Mouse (Mus musculus) forebrain, postnatal 0 days (tissue): ENCODE data around the gene Lamp1. TPM values are rescaled to one million over a fixed set of nuclear protein-coding genes. Genes with fewer than 3 reads are reported as not detected.

Experiments
- ATAC-seq: fragments of 200-750 bp; cut with Nextera tagmentation; 2 replicates; pipeline ENCODE4 v1.8.0; 2017; ENCODE audit warnings: mild to moderate bottlenecking, moderate library complexity
- DNase-seq: peaks from one replicate; pipeline ENCODE4 v3.0.0-alpha.2; 2015
- H3K27ac ChIP-seq: fragments of 300-500 bp; sonication (generic); 2 replicates; pipeline ENCODE4 v1.5.1; 2014; ENCODE audit warnings: low read depth, mild to moderate bottlenecking, antibody characterized with exemption, low read length, moderate library complexity, mixed read lengths
- H3K27me3 ChIP-seq: fragments of 300-500 bp; sonication (generic); 2 replicates; pipeline ENCODE4 v1.6.1; 2014; ENCODE audit warnings: mild to moderate bottlenecking, low read length, mixed read lengths; ENCODE audit not compliant: insufficient read depth
- H3K36me3 ChIP-seq: fragments of 300-500 bp; sonication (generic); 2 replicates; pipeline ENCODE4 v1.6.1; 2014; ENCODE audit warnings: mild to moderate bottlenecking, moderate library complexity; ENCODE audit not compliant: insufficient read depth
- H3K4me1 ChIP-seq: fragments of 300-500 bp; sonication (generic); 2 replicates; pipeline ENCODE4 v1.6.1; 2014; ENCODE audit warnings: antibody characterized with exemption; ENCODE audit not compliant: insufficient read depth
- H3K4me2 ChIP-seq: fragments of 300-500 bp; sonication (generic); 2 replicates; pipeline ENCODE4 v1.6.1; 2014; ENCODE audit warnings: low read depth, mild to moderate bottlenecking, moderate library complexity
- H3K4me3 ChIP-seq: fragments of 300-500 bp; sonication (generic); 2 replicates; pipeline ENCODE4 v1.5.1; 2014; ENCODE audit warnings: low read depth, low read length, mixed read lengths
- H3K9ac ChIP-seq: fragments of 300-500 bp; sonication (generic); 2 replicates; pipeline ENCODE4 v1.6.1; 2014; ENCODE audit warnings: mild to moderate bottlenecking
- H3K9me3 ChIP-seq: fragments of 300-500 bp; sonication (generic); 2 replicates; pipeline ENCODE4 v1.6.1; 2016; ENCODE audit warnings: low read length
- CTCF ChIP-seq: sonication (generic); IDR thresholded peaks from 2 replicates; pipeline ENCODE4 v1.5.1; 2016; ENCODE audit warnings: antibody characterized with exemption, control low read depth, low read depth
- WGBS: fragments of 180-500 bp; shearing (Covaris S2); extraction: QIAGEN DNeasy Blood & Tissue Kit; methylation state at CpG from one replicate; pipeline ENCODE4 v1.1.7; 2014; 5-methylcytosine and 5-hydroxymethylcytosine counted together
- polyA plus RNA-seq: library from polyadenylated mRNA; unstranded; fragments of >200 nt; fragmentation: Nextera tagmentation; extraction: Ambion mirVana; gene quantifications from 2 replicates; pipeline ENCODE4 v1.2.1, GENCODE M21; 2015
- total RNA-seq: library from RNA; depleted of rRNA; stranded (reverse); fragments of >200 nt; gene quantifications from 2 replicates; pipeline ENCODE4 v1.2.3, GENCODE M21; 2014

Lamp1 gene
- total and polyA plus RNA-seq, 2 experiments from 2014 or later, result 295 to 373 TPM

DNA sequence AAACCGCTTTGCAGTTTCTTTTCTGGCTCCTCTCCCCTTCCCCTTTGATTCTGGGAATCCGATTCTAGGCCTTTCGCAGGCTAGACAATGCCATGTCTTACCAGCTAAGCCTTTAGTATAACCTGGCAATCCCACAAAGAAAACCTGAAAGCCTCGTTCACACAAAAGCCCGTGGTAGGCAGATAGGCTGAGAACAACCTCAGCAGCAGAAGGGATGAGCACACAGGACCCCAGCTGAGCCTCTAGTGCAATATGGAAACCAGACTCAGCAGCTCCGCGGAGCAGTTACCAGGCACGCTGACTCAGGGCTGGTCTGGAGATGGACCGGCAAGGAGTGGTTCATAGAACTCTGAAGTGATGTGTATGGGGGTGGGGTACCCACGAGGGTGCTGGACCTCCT lies 35.9 kb downstream of the Lamp1 start:
- peak overlapping the region; percentile 22; the same call in 1 of the 2 replicates for H3K9ac ChIP-seq
- no peaks in the 10 kb centered on the region for H3K27me3 ChIP-seq
- ATAC-seq (peak; percentile 42), DNase-seq (peak; percentile 28)
- no peak for TF ChIP-seq CTCF
- H3K9me3 ChIP-seq, result no peaks in the 10 kb centered on the region
- 11% methylated on average over 10 of the region's 10 CpGs for WGBS
- H3K4me3 ChIP-seq, result no peak overlapping the region
- no peaks in the 10 kb centered on the region for H3K4me1 ChIP-seq
- peak overlapping the region; percentile 31 for H3K27ac ChIP-seq
- H3K4me2 ChIP-seq, result no peak overlapping the region
- H3K36me3 ChIP-seq, result no peaks in the 10 kb centered on the region

DNA sequence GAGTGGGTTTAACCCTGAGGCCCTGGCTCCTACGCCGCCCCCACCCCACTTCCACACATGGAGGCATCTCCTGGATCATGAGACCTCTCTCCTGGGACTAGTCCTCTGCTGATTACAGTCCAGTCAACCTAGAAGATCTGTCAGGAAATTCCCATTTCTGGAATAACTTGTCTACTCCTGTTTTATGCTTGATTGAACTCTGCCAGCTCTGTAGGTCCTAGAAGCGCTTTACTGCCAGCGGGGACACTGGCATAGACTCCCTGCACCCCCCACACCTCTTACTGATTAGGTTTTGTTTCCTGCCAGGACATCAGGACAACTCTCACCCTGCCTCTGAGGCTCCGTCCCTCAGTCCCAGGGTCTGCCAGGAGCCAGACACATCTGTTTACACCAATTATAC lies 38.5 kb downstream of the Lamp1 start:
- Histone ChIP-seq H3K9me3 (no peaks in the 10 kb centered on the region), H3K4me1 (no peaks in the 10 kb centered on the region), H3K27me3 (peaks cover 14% of the 10 kb centered on the region; the same call in 1 of the 2 replicates), H3K4me2 (no peak overlapping the region), H3K9ac (no peak overlapping the region), H3K27ac (no peak overlapping the region), H3K4me3 (no peak overlapping the region), H3K36me3 (no peaks in the 10 kb centered on the region)
- WGBS, result 81% methylated on average over 5 of the region's 5 CpGs
- TF ChIP-seq CTCF, result no peak
- no peak for DNase-seq
- ATAC-seq, result no peak

DNA sequence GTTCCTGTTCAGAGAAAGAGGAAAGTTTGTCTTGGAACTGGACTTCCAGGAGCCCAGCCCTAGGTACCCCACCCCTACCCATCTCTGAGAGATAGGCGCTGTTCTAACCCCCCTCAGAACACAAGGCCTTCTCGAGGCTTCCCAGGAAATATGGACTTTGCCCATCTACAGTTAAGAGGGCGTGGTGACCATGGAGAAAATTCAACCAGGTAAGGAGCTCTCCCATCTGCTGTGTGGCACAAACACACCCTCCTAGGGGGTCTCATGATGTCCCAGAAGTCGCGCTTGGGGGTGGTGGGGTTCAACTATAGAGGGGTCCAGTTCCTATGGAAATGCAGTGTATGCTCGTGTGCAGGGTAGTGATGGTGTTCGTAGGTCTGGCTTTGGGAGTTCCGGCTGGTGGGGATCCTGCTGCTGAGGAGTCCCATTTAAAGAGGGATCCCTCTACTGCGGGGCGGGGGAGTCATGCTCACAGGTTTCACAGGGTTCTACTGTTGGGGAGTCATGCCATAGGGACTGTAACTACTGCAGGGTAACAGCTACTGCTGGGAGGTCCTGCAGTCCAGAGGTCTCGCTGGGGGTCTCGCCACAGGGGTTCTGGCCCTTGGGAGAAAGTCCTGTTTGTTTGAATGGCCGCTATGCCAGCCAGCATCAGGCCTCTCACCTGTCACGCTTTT lies 40.6 kb downstream of the Lamp1 start:
- no peak for ATAC-seq
- Histone ChIP-seq H3K4me2 (peak overlapping the region; percentile 91), H3K27ac (no peak overlapping the region), H3K36me3 (no peaks in the 10 kb centered on the region), H3K4me3 (peak overlapping the region; percentile 83), H3K9me3 (no peaks in the 10 kb centered on the region), H3K27me3 (peaks cover 14% of the 10 kb centered on the region; the same call in 1 of the 2 replicates), H3K9ac (peak overlapping the region; percentile 66; the same call in 1 of the 2 replicates), H3K4me1 (no peaks in the 10 kb centered on the region)
- TF ChIP-seq CTCF, result no peak
- no peak for DNase-seq
- WGBS, result 31% methylated on average over 14 of the region's 14 CpGs

DNA sequence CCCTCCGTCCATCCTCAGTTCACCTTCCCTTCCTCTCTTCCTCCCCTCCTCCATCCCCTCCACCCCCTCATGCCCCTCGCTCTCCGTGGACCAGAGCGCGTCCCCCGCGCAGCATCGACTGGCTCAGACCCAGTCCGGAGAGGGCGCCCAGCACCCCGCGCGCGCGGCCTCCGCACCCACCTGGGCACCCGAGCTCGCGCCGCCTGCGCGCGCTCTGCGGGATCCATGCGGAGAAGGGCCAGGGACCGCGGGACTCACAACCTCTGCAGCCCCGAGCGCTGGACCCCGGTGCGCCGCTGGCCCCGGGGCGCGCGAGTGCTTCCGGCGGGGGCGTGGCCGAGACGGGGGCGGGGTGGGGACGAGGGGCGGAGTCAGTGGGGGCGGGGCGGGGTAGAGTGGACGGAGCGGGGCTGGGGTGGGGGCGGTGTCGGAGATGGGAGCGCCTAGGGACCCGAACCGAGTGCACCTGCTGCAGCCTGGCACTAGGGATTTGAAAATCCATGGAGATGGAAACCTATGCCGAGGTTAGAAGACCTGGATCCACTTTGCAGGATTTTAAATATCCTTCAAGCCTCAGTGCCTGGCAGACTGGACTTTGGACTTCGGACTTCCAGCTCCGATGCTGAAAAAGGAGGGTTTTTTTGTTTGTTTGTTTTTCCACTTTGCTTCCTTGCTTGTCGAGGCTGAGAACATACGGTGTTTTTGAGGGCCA lies 41.5 kb downstream of the Lamp1 start, which contains the start of gene Grtp1:
Gene Grtp1 (minus strand): TSS at position 320 of the 712 bp plus-strand sequence.
- Histone ChIP-seq H3K9ac (peak within 1 kb of the TSS; percentile 66), H3K4me1 (no peaks in the 10 kb centered on the region), H3K27me3 (peaks cover 14% of the 10 kb centered on the region; the same call in 1 of the 2 replicates), H3K27ac (no peak within 1 kb of the TSS), H3K4me3 (peak within 1 kb of the TSS; percentile 83), H3K36me3 (no peaks in the 10 kb centered on the region), H3K4me2 (peak within 1 kb of the TSS; percentile 91), H3K9me3 (no peaks in the 10 kb centered on the region)
- TF ChIP-seq CTCF, result no peak
- ATAC-seq (peak; percentile 69), DNase-seq (peak; percentile 53)
- 4% methylated on average over 56 of the region's 58 CpGs for WGBS

DNA sequence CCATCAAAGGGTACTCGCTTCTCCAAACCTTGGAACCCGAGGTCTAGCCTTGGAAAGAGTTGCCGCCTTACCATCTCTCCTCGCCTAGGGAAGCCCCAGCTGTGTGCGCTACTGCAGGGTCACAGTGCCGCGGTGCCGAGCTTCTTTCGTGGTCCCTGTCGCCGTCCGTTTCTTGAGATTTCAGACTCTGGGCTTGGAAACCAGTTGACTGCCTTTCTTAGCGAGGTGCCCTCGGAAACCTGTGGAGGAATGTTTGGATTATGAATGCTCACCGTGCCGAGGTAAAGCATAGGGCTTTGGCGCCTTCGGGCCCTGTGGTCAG lies 42.0 kb downstream of the Lamp1 start:
- Histone ChIP-seq H3K4me2 (peak overlapping the region; percentile 91), H3K27me3 (peaks cover 14% of the 10 kb centered on the region; the same call in 1 of the 2 replicates), H3K4me1 (no peaks in the 10 kb centered on the region), H3K4me3 (peak overlapping the region; percentile 83), H3K36me3 (no peaks in the 10 kb centered on the region), H3K9ac (peak overlapping the region; percentile 66; the same call in 1 of the 2 replicates), H3K27ac (no peak overlapping the region), H3K9me3 (no peaks in the 10 kb centered on the region)
- 1% methylated on average over 18 of the region's 18 CpGs for WGBS
- DNase-seq (no peak), ATAC-seq (no peak)
- no peak for TF ChIP-seq CTCF

DNA sequence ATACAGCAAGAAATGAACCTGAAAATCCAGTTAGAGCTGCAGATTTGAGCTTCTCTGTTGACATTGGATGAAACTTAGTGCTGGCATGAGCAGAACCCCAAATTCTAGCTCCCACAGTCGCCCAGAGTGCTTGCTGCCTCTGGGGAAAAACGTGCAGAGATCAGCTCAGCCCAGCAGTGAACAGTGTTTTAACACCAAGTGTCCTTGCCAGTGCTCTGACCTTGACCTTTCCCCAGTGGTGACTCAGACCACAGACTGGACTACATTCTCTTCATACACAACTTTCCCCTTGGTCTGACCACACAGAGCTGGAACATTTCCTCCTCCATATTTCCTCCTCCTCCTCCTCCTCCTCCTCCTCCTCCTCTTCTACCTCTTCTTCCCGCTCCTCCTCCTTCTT lies 43.1 kb downstream of the Lamp1 start:
- Histone ChIP-seq H3K36me3 (no peaks in the 10 kb centered on the region), H3K4me1 (no peaks in the 10 kb centered on the region), H3K4me3 (no peak overlapping the region), H3K9me3 (no peaks in the 10 kb centered on the region), H3K27me3 (peaks cover 14% of the 10 kb centered on the region; the same call in 1 of the 2 replicates), H3K9ac (no peak overlapping the region), H3K4me2 (no peak overlapping the region), H3K27ac (no peak overlapping the region)
- no peak for ATAC-seq
- TF ChIP-seq CTCF, result no peak
- WGBS, result 59% methylated on average over 3 of the region's 3 CpGs
- no peak for DNase-seq

DNA sequence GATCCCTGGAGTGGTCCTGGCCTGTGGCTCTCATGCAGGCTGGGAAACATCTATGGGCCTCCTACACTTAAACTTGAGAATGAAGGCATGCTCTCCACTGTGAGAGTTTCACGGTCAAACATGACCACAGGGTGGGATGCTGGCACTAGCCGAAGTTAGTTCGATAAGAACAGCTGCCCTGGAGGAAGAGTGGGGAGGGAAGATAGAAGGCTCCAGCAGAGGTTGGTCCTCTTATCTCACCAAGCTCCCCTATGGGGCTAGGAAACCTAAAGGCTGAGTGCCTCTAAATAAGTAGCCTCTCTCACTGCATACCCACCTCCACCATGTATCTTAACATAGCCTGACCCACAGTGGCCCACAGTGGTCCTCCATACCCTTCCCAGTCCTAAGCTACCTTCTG lies 43.8 kb downstream of the Lamp1 start:
- H3K9me3 ChIP-seq, result no peaks in the 10 kb centered on the region
- H3K4me1 ChIP-seq, result no peaks in the 10 kb centered on the region
- DNase-seq (no peak), ATAC-seq (no peak)
- no peak for TF ChIP-seq CTCF
- H3K9ac ChIP-seq, result no peak overlapping the region
- no peak overlapping the region for H3K4me3 ChIP-seq
- H3K36me3 ChIP-seq, result no peaks in the 10 kb centered on the region
- H3K27ac ChIP-seq, result no peak overlapping the region
- peaks cover 14% of the 10 kb centered on the region; the same call in 1 of the 2 replicates for H3K27me3 ChIP-seq
- 88% methylated on average over 3 of the region's 3 CpGs for WGBS
- no peak overlapping the region for H3K4me2 ChIP-seq
